Mouse (Mus musculus) embryo, embryonic 10 days (tissue): ENCODE results near the gene Grwd1.
A peak's percentile ranks its signal among the peaks of the same experiment; 100 is the strongest.

Experiments used
- DNase-seq: peaks from one replicate; pipeline ENCODE4 v3.0.0-alpha.2; 2015; ENCODE audit warnings: low spot score

Gene Grwd1

DNA sequence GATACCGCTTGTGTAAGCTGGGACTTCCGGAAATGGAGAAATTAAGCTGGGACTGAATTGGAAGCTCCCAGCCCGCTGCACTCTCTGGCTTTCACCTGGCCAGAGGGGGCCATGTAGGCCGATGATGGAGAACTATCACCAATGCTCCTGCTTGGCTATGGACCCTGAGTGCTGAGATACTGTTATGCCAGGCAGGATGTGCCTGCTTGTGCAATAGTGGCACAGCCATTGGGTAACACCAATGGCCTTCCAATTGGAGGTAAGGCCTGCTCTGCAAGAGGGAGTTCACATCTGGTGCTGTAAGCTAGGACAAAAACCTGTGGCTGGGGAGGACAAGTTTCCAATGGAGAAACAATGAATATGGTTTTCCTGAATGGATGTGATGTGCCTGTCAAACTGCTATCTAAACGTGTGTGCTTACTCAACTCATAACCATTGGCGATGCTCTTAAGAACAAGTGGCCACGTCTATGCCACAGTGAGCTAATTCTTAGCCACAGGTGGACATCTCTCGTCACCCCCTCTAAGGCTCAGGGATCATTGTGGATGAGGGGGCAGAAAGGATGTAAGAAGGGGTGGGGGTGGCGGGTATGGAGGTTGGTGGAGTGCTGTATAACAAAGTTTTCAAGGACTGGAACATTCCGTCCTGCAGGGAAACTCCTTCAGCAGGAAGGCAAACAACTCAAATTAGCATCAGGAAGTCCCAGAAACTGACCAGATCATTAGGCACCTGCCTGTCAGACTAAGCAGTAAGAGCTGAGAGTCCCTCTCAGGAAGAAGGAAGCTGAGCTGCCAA lies 12.4 kb upstream of the Grwd1 start:
- DNase-seq = no peak

- no peak for DNase-seq
Measured at GRCm38 (mm10) chr7:45833924-45834323, 3.2 kb upstream of the Grwd1 start.

GRCm38 (mm10) chr7:45833148-45833790 lies 2.5 kb upstream of the Grwd1 start:
- DNase-seq = no peak

DNA sequence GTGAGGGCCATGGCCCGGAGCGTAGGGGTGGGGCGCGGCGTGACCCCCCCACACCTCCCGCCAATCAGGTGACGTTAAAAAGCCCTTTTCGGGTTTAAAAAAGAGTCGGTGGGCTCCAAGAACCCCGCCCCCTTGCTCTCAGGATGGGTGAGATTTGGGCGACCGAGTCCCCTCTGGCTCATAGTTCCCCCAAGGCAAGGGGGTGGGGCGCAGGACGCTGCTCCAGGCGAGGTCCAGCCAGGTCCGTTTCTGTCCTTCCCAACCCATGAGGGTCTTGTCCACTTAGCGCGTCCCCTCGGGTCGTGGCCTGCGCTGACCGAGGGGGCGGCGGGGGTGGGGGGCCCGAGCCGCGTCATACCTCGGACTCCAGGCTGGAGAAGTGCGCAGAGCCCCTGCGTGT lies 1.7 kb upstream of the Grwd1 start:
- no peak for DNase-seq

GRCm38 (mm10) chr7:45831128-45831525 lies 383 bp upstream of the Grwd1 start:
- no peak for DNase-seq

GRCm38 (mm10) chr7:45826631-45827030 lies 4.1 kb downstream of the Grwd1 start:
- DNase-seq = no peak

DNA sequence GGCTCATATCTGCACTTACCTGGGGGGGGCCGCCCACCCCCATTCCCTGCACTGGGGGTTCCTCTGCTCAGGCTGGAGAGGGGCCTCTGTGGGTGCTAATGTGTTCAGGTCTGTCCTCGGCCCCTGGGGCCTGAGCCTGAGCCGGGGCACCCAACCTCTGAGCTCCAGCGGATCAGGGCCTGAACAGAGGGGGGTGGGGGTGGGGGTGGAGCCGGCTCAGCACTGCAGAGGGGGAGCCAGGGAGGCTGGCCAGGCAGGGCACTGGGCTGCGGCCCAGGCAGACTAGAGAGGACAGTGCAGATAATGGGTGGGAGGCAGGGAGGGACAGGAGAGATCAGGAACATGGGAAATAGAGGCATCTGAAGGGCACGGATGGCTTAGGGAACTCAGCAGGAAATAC lies 6.1 kb downstream of the Grwd1 start, which contains the start of gene Kcnj14:
Gene Kcnj14, minus strand, starts transcription at position 185 of the 400 bp plus-strand sequence.
- no peak for DNase-seq

- DNase-seq = no peak
Measured at GRCm38 (mm10) chr7:45820913-45821312, 9.8 kb downstream of the Grwd1 start.

GRCm38 (mm10) chr7:45819843-45820242 lies 10.9 kb downstream of the Grwd1 start:
- no peak for DNase-seq

- no peak for DNase-seq
Measured at GRCm38 (mm10) chr7:45815984-45816351, 14.8 kb downstream of the Grwd1 start.

- DNase-seq = peak; percentile 54
Measured at GRCm38 (mm10) chr7:45815323-45815983, 15.3 kb downstream of the Grwd1 start.

GRCm38 (mm10) chr7:45814841-45815240 lies 15.9 kb downstream of the Grwd1 start:
- DNase-seq = no peak

GRCm38 (mm10) chr7:45813787-45814779 lies 16.7 kb downstream of the Grwd1 start, which contains the start of gene Cyth2:
TSS of gene Cyth2 (minus strand) at chr7:45814581.
- DNase-seq = peak; percentile 99

GRCm38 (mm10) chr7:45812921-45813320 lies 17.8 kb downstream of the Grwd1 start:
- DNase-seq = no peak

DNA sequence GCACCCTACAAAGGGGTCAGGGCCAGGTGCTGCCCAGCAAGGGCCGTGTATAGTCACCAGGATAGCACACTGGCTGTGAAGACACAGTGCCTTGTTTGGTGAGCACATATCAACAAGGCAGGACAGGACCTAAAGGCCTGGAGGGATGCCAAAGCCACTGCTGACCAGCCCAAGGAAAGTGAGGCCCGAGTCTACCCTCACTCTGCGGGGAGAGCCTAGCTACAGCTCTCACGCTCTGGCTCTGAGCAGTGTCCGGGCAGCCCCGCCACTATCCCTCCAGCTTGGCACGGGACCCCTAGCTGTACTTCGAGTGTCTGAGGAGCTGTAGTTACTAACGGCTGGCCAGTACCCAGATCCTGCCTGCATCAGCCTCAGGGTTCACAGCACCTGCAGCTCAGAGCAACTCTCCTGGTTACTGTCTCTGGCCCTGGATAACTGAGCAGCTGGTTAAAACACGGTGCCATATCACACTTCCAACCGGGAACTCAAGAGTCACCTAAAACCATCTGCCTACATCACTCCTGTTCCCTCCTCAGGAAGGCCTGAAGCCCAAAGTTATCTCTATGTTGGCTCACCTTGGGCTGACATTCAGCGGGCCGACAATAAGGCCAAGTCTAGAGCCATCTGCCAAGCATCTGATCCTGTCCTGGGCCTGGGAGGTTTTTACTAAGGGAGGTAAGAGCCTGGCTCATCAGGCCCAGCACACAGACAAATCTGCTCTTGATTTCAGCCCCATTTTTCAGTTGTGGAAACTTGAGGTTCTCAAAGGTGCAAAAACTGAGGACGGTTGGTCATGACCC lies 21.3 kb downstream of the Grwd1 start:
- DNase-seq = no peak

DNA sequence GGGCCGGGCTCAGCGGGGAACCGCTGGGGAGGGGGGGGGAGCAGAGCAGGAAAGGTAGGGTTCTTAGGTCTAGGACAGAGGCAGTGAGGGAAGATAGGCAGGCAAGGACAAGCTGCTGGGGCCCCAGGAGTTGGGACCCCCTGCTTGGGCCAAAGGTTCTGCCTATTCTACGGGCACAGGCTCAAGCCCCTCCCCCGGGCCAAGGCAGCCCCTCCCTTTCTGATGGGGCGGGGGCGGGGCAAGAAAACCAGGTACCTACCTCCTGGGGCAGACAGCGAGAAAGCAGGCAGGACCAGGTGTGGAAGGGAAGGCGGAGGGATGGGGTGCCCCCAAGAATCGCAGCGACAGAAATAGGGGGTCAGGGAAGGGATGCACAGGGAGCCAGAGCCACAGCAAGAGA lies 22.3 kb downstream of the Grwd1 start:
- no peak for DNase-seq

DNA sequence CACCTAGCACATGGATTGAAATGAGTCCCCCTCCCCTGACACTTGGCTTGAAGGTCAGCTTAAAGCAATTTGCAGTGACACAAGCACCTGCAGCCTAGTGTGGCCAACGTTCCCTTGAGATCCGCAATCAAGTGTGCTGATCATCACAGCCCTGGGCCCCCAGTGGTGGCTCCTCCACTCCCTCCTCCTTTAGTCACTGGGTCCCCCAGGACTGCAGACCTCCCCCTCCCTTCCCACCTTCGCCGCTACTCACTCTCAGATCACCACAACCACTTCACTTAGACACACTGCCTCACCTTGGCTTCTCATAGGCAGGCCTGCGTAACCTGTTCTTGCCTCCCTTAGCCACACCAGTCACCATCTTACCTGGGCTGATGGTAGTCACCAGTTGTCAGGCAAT lies 24.8 kb downstream of the Grwd1 start:
- no peak for DNase-seq

- no peak for DNase-seq
Measured at GRCm38 (mm10) chr7:45802551-45802950, 28.2 kb downstream of the Grwd1 start.

DNA sequence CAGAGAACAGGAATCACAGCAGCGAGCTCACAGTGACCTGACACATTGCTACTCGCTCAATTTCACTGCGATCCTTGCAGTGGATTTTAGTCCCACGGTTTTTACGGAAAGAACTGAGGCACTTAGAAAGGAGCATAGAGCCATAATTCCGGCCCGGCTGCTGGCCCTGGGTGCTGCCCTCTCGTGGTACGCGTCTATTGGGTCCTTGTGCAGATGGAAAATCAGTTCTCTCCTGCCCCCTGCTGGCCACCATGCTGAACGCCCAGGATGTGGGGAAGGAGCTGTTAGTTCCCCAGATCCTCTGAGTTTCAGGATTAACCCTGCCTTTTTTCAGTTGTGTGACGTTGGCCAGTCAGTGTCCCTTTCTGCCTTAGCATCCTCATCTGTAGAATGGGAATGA lies 29.4 kb downstream of the Grwd1 start:
- peak; percentile 95 for DNase-seq

GRCm38 (mm10) chr7:45800546-45801204 lies 30.1 kb downstream of the Grwd1 start:
- peak; percentile 59 for DNase-seq
